ENCODE assay signal across 8 mouse cellular contexts in genomic region chr13:60177106-60177796, GRCm38 (mm10). TPM values are rescaled to one million over a fixed set of nuclear protein-coding genes. Genes with fewer than 3 reads are reported as not detected.
A peak's percentile ranks its signal among the peaks of the same experiment; 100 is the strongest.
DNase-seq lines count a peak whose midpoint lies in the region; TF ChIP-seq lines count a peak whose summit lies in the region.

Gas1 (minus strand) TSS chr13:60177365.

- TF ChIP-seq POLR2A in lung, adult 2 months (IDR thresholded peaks at IDR 0.05; ENCODE audit: borderline replicate concordance, extremely low read depth, low read depth, low read length) = peak; percentile 47; the same call in 1 of the 2 replicates

- peak; percentile 98 for DNase-seq in R1 (ENCODE audit: low read depth, low spot score)
- DNase-seq in cerebellum, adult 9-11 months = peak; percentile 59
- DNase-seq in frontal cortex, adult 2 months (ENCODE audit: extremely low spot score in 1 of 2, low spot score in 1 of 2) = peak; percentile 38 to 70
- peak; percentile 93 for DNase-seq in heart, postnatal 4 days
- DNase-seq in layer of hippocampus, adult 8-10 months (ENCODE audit: low spot score in 2 of 2) = peak; percentile 76 to 84
- peak; percentile 42 for DNase-seq in lung, adult 2 months
- DNase-seq in ovary, postnatal 36 days (ENCODE audit: low spot score) = peak; percentile 79
- DNase-seq in urinary bladder, postnatal 36 days (ENCODE audit: low spot score in 2 of 2) = peak; percentile 77 to 89

- TF ChIP-seq CTCF in lung, adult 2 months (IDR thresholded peaks at IDR 0.05; ENCODE audit: insufficient read depth, low read length) = no peak

- peaks cover 7% of the 10 kb centered on the region for H3K4me1 ChIP-seq in lung, adult 2 months (ENCODE audit: control insufficient read depth, insufficient read depth, low read length)

- WGBS in lung, adult 2 months = under 1% methylated on average over 59 of the region's 59 CpGs

- H3K4me3 ChIP-seq in lung, adult 2 months (replicated peaks; ENCODE audit: extremely low read depth, low read depth, low read length) = peak within 1 kb of the TSS; percentile 65

RNA-seq across cellular contexts. Expression of gene Gas1, which starts in this region (rescaled TPM):
- 10.6 and 10.9 TPM in 2 replicates for polyA plus RNA-seq in frontal cortex, adult 2 months (2012; rRNA removed)
- total RNA-seq in heart, postnatal 4 days (2021) = 10 to 100 TPM; 53.5 to 56.8 TPM
- total RNA-seq in layer of hippocampus, adult 8-10 months (2022) = 1 to 10 TPM; 7.3 to 9.0 (median 8.2) TPM
- polyA plus RNA-seq in lung, adult 2 months (2012; rRNA removed) = 66.0 and 124 TPM in 2 replicates

Comparison
In these comparisons a context has a peak if more than half of its experiments do, and no peak if none do; other contexts are left out.
1. Peak in every context shown above with its lines: DNase-seq and H3K4me3 ChIP-seq.
2. RNA of gene Gas1 (total RNA-seq): 53.5 to 56.8 TPM in heart, postnatal 4 days; 7.3 to 9.0 TPM in layer of hippocampus, adult 8-10 months; every median in the first group is over 4 times any median in the second.
3. DNase-seq: peak in every context shown above with its lines; median percentile 98 in R1; 93 in heart, postnatal 4 days; 83 in urinary bladder, postnatal 36 days; 80 in layer of hippocampus, adult 8-10 months; 79 in ovary, postnatal 36 days; 59 in cerebellum, adult 9-11 months; 54 in frontal cortex, adult 2 months; 42 in lung, adult 2 months.